Mouse (Mus musculus) limb, embryonic 10.5 days (tissue): ENCODE data around the gene Phf24. TPM values are rescaled to one million over a fixed set of nuclear protein-coding genes. Genes with fewer than 3 reads are reported as not detected.
"Not testable (repeated sequence)": the region's sequence is repeated elsewhere in the genome, so short reads cannot be mapped to it uniquely, and the experiment has no call there.

Source experiments
- DNase-seq: peaks from one replicate; pipeline ENCODE4 v3.0.0-alpha.2; 2017; ENCODE audit warnings: low spot score
- H3K27ac ChIP-seq: fragments of 300-500 bp; sonication (generic); 2 replicates; pipeline ENCODE4 v1.5.1; 2016; ENCODE audit warnings: mild to moderate bottlenecking
- H3K27me3 ChIP-seq: fragments of 300-500 bp; sonication (generic); 2 replicates; pipeline ENCODE4 v1.6.1; 2016; ENCODE audit warnings: low read depth, mild to moderate bottlenecking; ENCODE audit not compliant: poor library complexity, severe bottlenecking
- H3K36me3 ChIP-seq: fragments of 300-500 bp; sonication (generic); 2 replicates; pipeline ENCODE4 v1.6.1; 2016; ENCODE audit warnings: mild to moderate bottlenecking, moderate library complexity
- H3K4me1 ChIP-seq: fragments of 300-500 bp; sonication (generic); 2 replicates; pipeline ENCODE4 v1.6.1; 2016
- H3K4me3 ChIP-seq: fragments of 300-500 bp; sonication (generic); 2 replicates; pipeline ENCODE4 v1.5.1; 2016; ENCODE audit warnings: mild to moderate bottlenecking, moderate library complexity
- H3K9me3 ChIP-seq: fragments of 300-500 bp; sonication (generic); replicated peaks from 2 replicates; pipeline ENCODE4 v1.6.1; 2016; ENCODE audit warnings: mild to moderate bottlenecking
- WGBS: fragments of 180-500 bp; shearing (Covaris S2); methylation state at CpG from one replicate; pipeline ENCODE4 v1.1.7; 2016; 5-methylcytosine and 5-hydroxymethylcytosine counted together
- polyA plus RNA-seq: library from polyadenylated mRNA; unstranded; fragments of >200 nt; fragmentation: Nextera tagmentation; extraction: Ambion mirVana; gene quantifications from 2 replicates; pipeline ENCODE4 v1.2.1, GENCODE M21; 2016

The Phf24 gene
- polyA plus RNA-seq, 1 experiment from 2014 or later = not detected

DNA sequence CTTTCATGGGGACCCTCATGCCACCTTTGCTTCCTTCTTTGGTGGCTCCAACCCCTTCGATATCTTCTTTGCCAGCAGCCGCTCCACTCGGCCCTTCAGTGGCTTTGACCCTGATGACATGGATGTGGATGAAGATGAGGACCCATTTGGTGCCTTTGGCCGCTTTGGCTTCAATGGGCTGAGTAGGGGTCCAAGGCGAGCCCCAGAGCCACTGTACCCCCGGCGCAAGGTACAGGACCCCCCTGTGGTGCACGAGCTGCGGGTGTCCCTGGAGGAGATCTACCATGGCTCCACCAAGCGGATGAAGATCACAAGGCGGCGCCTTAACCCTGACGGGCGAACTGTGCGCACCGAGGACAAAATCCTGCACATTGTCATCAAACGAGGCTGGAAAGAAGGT lies 40.1 kb downstream of the Phf24 start:
- 94% methylated on average over 17 of the region's 17 CpGs for WGBS
- H3K4me1 ChIP-seq = peaks cover 26% of the 10 kb centered on the region
- no peak for DNase-seq
- H3K4me3 ChIP-seq = no peak overlapping the region
- peaks cover 38% of the 10 kb centered on the region for H3K36me3 ChIP-seq
- H3K27ac ChIP-seq = no peak overlapping the region
- H3K27me3 ChIP-seq = no peaks in the 10 kb centered on the region; the same call in 1 of the 2 replicates
- H3K9me3 ChIP-seq = no peaks in the 10 kb centered on the region

DNA sequence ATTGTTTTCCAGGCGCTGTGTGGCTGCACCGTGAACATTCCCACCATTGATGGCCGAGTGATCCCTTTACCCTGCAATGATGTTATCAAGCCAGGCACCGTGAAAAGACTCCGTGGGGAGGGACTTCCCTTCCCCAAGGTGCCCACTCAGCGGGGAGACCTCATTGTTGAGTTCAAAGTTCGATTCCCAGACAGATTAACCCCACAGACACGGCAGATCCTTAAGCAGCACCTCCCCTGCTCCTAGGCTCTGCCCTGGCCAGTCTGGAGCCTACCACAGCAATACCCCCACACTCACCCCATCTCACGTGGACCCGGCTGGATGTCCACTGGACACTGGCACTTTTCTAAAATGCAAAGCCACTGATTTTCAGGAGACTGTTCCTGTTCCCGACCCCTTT lies 40.8 kb downstream of the Phf24 start:
- H3K4me3 ChIP-seq = no peak overlapping the region
- H3K27ac ChIP-seq = no peak overlapping the region
- no peak for DNase-seq
- WGBS = 95% methylated on average over 11 of the region's 11 CpGs
- H3K9me3 ChIP-seq = no peaks in the 10 kb centered on the region
- H3K36me3 ChIP-seq = peaks cover 38% of the 10 kb centered on the region
- H3K4me1 ChIP-seq = peaks cover 19% of the 10 kb centered on the region
- no peaks in the 10 kb centered on the region; the same call in 1 of the 2 replicates for H3K27me3 ChIP-seq

DNA sequence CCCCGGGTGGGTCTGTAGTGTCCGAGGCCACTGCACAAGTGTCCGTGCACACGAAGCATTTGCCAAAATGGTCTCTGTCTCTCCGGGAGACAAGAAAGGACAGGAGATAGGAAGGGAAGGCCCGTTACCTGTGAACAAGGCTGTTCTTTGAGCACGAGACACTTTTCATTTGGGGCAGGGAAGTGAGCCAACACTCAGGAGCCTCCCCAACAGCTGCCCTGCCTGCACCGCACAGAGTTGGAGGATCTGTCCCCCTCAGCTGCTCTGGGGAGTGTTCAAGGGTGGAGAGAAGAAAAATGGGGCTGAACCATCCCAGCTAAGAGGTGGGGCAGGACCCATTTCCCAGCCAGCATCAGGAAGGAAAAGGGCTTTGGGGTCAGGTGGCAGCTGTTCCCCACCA lies 41.5 kb downstream of the Phf24 start:
- H3K4me1 ChIP-seq = peaks cover 13% of the 10 kb centered on the region

DNA sequence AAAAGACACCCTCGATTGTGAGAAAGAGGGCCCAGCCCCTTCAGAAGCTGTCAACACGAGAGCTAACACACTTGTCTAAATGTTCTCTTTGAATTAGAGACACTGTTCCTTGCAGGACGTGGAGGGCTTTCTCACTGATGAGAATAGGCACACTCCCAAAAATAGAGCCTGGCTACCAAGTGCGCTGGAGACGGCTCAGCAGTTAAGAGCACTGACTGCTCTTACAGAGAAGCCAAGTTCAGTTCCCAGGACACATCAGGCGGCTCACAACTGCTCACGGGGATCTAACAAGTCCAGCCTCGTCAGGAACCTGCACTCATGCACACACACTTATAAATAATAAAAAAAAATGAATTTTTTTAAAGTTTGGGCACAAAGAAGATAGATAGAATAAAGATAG lies 42.5 kb downstream of the Phf24 start:
- Histone ChIP-seq H3K36me3 (peaks cover 28% of the 10 kb centered on the region), H3K27me3 (no peaks in the 10 kb centered on the region), H3K4me3 (no peak overlapping the region), H3K27ac (no peak overlapping the region), H3K4me1 (peaks cover 3% of the 10 kb centered on the region; the same call in 1 of the 2 replicates), H3K9me3 (no peaks in the 10 kb centered on the region)
- DNase-seq = no peak
- 81% methylated on average over 8 of the region's 8 CpGs for WGBS

More for the DNA sequence above, 41.5 kb downstream of the Phf24 start:
- no peak overlapping the region for H3K27ac ChIP-seq
- H3K9me3 ChIP-seq = no peaks in the 10 kb centered on the region
- 91% methylated on average over 8 of the region's 8 CpGs for WGBS
- H3K27me3 ChIP-seq = no peaks in the 10 kb centered on the region; the same call in 1 of the 2 replicates
- H3K36me3 ChIP-seq = peaks cover 37% of the 10 kb centered on the region
- no peak overlapping the region for H3K4me3 ChIP-seq
- DNase-seq = no peak

DNA sequence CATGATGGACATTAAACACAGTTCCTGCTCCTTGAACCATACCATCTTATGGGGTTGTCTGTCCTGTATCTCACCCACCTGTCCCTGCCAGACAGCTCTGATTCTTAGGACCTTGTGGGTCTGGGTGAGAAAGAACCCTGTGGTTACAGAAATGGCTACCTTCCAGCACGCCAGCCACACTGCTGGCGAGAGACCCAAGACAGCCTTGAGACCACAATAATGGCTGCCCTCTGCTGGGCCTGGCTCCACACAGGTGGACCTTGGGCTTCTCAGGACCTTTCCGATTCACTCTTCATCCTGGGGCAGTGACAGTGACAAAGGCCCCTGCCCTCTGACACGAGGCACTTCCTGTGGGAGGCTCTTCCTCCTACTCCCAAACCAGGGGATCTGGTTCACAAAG lies 42.9 kb downstream of the Phf24 start:
- no peak for DNase-seq
- no peaks in the 10 kb centered on the region for H3K9me3 ChIP-seq
- H3K4me1 ChIP-seq = no peaks in the 10 kb centered on the region
- no peak overlapping the region for H3K4me3 ChIP-seq
- no peak overlapping the region for H3K27ac ChIP-seq
- no peaks in the 10 kb centered on the region for H3K27me3 ChIP-seq
- H3K36me3 ChIP-seq = peaks cover 28% of the 10 kb centered on the region
- 69% methylated on average over 4 of the region's 4 CpGs for WGBS

DNA sequence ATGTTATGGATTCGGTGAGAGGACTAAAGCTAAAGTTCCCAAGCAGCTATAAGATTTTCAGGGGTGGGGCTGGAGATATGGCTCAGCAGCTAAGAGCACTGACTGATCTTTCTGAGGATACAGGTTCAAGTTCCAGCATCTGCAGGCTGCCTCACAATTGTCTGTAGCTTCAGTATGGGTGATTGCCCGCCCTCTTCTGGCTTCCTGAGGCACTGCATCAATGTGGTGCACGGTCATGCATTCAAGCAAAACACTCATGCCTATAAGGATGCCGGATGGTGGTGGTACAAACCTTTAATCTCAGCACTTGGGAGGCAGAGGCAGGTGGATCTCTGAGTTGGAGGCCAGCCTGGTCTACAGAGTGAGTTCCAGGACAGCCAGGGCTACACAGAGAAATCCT lies 45.1 kb downstream of the Phf24 start:
- WGBS = 44% methylated on average over 4 of the region's 4 CpGs
- peak; percentile 53 for DNase-seq
- Histone ChIP-seq H3K4me3 (no peak overlapping the region), H3K27me3 (no peaks in the 10 kb centered on the region), H3K4me1 (peaks cover 4% of the 10 kb centered on the region; the same call in 1 of the 2 replicates), H3K36me3 (peaks cover 18% of the 10 kb centered on the region), H3K9me3 (no peaks in the 10 kb centered on the region), H3K27ac (no peak overlapping the region)

DNA sequence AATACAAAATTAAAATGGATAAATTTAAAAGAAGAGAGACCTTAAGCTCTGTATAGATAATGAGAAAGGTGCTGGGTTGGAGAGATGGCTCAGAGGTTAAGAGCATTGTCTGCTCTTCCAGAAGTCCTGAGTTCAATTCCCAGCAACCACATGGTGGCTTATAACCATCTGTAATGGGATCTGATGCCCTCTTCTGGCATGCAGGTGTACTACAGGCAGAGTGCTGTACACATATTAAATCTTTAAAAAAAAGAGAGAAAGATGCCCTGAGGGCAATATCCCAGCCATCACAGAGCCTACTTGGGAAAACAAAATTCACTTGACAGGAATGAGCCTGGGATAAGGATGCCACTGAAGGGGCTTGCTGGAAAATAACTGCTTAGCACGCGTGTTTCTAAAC lies 47.0 kb downstream of the Phf24 start:
- WGBS = 97% methylated on average over 2 of the region's 2 CpGs

DNA sequence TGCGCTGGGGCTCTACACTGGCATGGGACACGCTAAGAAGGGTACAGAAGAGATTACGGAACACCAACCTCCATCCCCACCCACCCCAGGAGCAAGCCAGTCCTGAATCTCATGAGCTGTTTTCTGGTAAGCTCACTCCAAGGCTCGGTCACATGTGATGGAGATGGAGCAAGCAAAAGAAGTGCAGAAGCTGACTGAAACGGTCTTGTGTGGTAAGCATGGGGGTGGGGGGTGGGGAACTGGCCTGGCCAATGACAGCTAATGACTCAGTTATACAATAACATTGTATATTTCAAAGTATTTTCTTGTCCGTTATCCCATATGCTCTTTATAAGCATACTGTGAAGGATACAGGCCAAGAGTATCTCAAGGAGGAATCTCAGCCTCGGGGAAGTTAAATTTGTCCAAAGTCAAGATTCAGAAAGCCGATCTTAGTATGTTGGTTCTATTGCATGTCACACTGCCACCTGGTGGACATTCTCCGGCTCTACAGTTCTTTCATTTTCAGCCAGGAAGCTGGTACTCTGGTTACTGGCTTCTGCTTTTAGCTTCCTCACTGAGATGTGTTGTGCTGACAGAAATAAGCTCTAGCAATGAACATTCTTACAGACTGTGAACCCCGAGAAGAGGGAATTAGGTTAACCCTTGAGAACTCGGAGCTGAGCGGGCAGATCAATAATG lies 48.7 kb downstream of the Phf24 start:
- H3K4me1 ChIP-seq = peaks cover 4% of the 10 kb centered on the region; the same call in 1 of the 2 replicates
- H3K9me3 ChIP-seq = no peaks in the 10 kb centered on the region
- WGBS = 17% methylated on average over 12 of the region's 12 CpGs
- H3K4me3 ChIP-seq = peak overlapping the region; percentile 17; the same call in 1 of the 2 replicates
- no peak overlapping the region for H3K27ac ChIP-seq
- no peaks in the 10 kb centered on the region for H3K27me3 ChIP-seq
- DNase-seq = peak; percentile 62
- H3K36me3 ChIP-seq = no peaks in the 10 kb centered on the region

More for the DNA sequence above, 47.0 kb downstream of the Phf24 start:
- Histone ChIP-seq H3K27ac (no peak overlapping the region), H3K4me3 (no peak overlapping the region), H3K9me3 (no peaks in the 10 kb centered on the region), H3K27me3 (no peaks in the 10 kb centered on the region), H3K4me1 (peaks cover 4% of the 10 kb centered on the region; the same call in 1 of the 2 replicates), H3K36me3 (no peaks in the 10 kb centered on the region; the same call in 1 of the 2 replicates)
- no peak for DNase-seq

DNA sequence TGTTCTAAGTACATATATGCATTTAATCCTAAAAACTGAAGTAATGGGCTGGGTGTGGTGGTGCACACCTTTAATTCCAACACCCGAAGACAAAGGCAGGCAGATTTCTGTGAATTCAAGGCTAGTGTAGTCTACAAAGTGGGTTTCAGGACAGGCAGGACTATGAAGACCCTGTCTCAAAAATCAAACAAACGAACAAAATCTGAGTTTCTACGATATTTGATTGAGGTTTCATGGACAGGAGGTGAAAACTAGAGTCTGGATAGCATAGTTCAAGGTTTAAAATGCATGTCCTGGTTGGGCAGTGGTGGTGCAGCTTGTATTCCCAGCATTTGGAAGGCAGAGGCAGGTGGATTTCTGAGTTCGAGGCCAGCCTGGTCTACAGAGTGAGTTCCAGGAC lies 52.8 kb downstream of the Phf24 start, which contains the start of gene 1700022I11Rik:
Gene 1700022I11Rik, plus strand, starts transcription at position 301 of the 400 bp plus-strand sequence.
- no peak within 1 kb of the TSS for H3K27ac ChIP-seq
- H3K4me3 ChIP-seq = no peak within 1 kb of the TSS
- no peak for DNase-seq
- H3K4me1 ChIP-seq = peaks cover 4% of the 10 kb centered on the region; the same call in 1 of the 2 replicates
- no peaks in the 10 kb centered on the region for H3K36me3 ChIP-seq
- H3K9me3 ChIP-seq = no peaks in the 10 kb centered on the region
- 89% methylated on average over 4 of the region's 4 CpGs for WGBS
- no peaks in the 10 kb centered on the region for H3K27me3 ChIP-seq

- 67% methylated on average over 4 of the region's 4 CpGs for WGBS
- H3K27ac ChIP-seq = no peak overlapping the region
Observed at GRCm38 (mm10) chr4:42972952-42973351, 56.5 kb downstream of the Phf24 start.

DNA sequence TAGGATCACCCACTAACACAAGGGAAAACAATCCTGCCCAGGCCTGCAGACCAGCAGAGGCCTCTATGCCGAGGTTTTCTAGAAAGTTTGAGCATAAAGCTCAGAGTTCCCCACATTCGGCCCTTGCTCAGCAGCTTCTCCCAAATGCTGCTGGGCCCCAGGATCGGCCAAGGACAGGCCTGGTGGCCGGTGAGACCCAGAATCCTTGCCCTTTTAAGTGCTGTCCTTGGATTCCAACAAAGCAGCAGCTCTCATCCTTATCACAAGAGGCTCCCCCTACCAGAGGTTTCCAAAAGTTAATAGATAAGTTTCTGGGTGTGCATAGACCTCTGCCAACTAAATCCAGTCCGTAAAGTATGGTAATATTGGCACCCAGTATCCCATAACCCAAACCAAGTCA lies 57.4 kb downstream of the Phf24 start:
- Histone ChIP-seq H3K36me3 (peaks cover 34% of the 10 kb centered on the region), H3K9me3 (no peaks in the 10 kb centered on the region), H3K27ac (no peak overlapping the region), H3K27me3 (no peaks in the 10 kb centered on the region), H3K4me1 (no peaks in the 10 kb centered on the region), H3K4me3 (no peak overlapping the region)
- DNase-seq = no peak
- WGBS = 86% methylated on average over 5 of the region's 5 CpGs

More at GRCm38 (mm10) chr4:42972952-42973351, 56.5 kb downstream of the Phf24 start:
- Histone ChIP-seq H3K4me1 (no peaks in the 10 kb centered on the region), H3K36me3 (peaks cover 24% of the 10 kb centered on the region), H3K27me3 (no peaks in the 10 kb centered on the region), H3K9me3 (no peaks in the 10 kb centered on the region), H3K4me3 (no peak overlapping the region)
- no peak for DNase-seq

GRCm38 (mm10) chr4:42978062-42978461 lies 61.6 kb downstream of the Phf24 start:
- no peak overlapping the region for H3K4me3 ChIP-seq
- peaks cover 76% of the 10 kb centered on the region for H3K36me3 ChIP-seq
- no peaks in the 10 kb centered on the region for H3K9me3 ChIP-seq
- no peak overlapping the region for H3K27ac ChIP-seq
- 91% methylated on average over 4 of the region's 4 CpGs for WGBS
- no peak for DNase-seq
- H3K4me1 ChIP-seq = no peaks in the 10 kb centered on the region
- H3K27me3 ChIP-seq = no peaks in the 10 kb centered on the region

GRCm38 (mm10) chr4:42980467-42980866 lies 64.0 kb downstream of the Phf24 start:
- H3K27ac ChIP-seq, H3K9me3 ChIP-seq, DNase-seq, H3K27me3 ChIP-seq, H3K4me3 ChIP-seq, H3K4me1 ChIP-seq: not testable (repeated sequence)
- WGBS = 94% methylated on average over 8 of the region's 8 CpGs
- H3K36me3 ChIP-seq = peaks cover 96% of the 10 kb centered on the region
